Comparison of ENCODE assay signal across 29 mouse cellular contexts in the genomic region with DNA sequence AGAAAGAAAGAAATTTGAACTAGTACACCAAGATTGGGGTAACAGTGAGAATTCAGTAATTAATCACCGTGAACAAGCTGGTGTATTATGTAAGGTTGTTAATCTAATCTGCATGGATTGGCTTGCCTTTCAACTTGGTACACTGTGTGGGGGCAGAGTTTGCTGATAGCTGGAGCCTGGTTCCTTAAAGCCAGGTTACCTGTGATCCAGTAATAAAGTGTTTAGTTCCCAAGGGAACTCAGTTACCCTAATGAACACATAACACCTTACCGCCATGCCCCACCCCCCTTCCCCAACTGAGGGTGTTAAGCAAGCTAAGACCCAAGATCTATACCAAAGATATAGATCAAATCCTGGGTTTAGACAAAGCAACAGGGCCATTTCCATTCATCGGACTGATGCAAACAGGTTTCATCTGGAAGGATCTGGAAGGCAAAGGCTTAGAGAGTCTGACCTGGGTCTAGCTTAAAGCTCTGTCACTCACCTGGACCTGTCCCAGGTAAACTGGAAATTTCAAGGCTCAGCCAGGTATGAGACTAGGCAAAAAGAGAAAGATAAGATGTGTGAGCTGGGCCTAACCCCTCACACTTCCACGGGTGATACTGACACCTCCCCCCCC.
DNase-seq lines count a peak whose midpoint lies in the region; ATAC-seq and TF ChIP-seq lines count a peak whose summit lies in the region.
"Had no signal": no experiment of that assay in that cellular context is flagged by ENCODE, and none has a peak within 500 bp of the region (broad histone marks: within the 10 kb centered on the region; RNA-seq: fewer than 3 reads in every experiment).

No protein-coding gene starts in this region.

- H3K4me1 ChIP-seq in liver, postnatal 0 days (ENCODE audit: insufficient read depth), result peaks cover 6% of the 10 kb centered on the region
- 0 out of 2 replicates have a peak, but pooled peaks cover 9% of the 10 kb centered on the region for H3K4me1 ChIP-seq in liver, embryonic 11.5 days (replicated peaks; ENCODE audit: control insufficient read depth, insufficient read depth, low read length)
- H3K4me1 ChIP-seq in stomach, postnatal 0 days (replicated peaks; ENCODE audit: control insufficient read depth, insufficient read depth), result peaks cover 4% of the 10 kb centered on the region; the same call in 1 of the 2 replicates
- H3K4me1 ChIP-seq: hindbrain, embryonic 12.5 days; midbrain, embryonic 15.5 days had no signal

- no peaks in the 10 kb centered on the region for H3K36me3 ChIP-seq in liver, postnatal 0 days (replicated peaks; ENCODE audit: insufficient read depth, low read length)
- H3K36me3 ChIP-seq in liver, embryonic 11.5 days (ENCODE audit: control insufficient read depth, insufficient read depth, low read length), result no peaks in the 10 kb centered on the region
- no peaks in the 10 kb centered on the region for H3K36me3 ChIP-seq in stomach, postnatal 0 days (ENCODE audit: control insufficient read depth, insufficient read depth, low read length)
- H3K36me3 ChIP-seq: forebrain, embryonic 10.5 days; forebrain, embryonic 15.5 days; heart, embryonic 10.5 days; hindbrain, embryonic 12.5 days; limb, embryonic 12.5 days; midbrain, embryonic 15.5 days; neural tube, embryonic 15.5 days had no signal

- H3K9me3 ChIP-seq in liver, postnatal 0 days (ENCODE audit: low read length), result no peaks in the 10 kb centered on the region
- H3K9me3 ChIP-seq in liver, embryonic 11.5 days (ENCODE audit: control insufficient read depth, low read length), result no peaks in the 10 kb centered on the region
- no peaks in the 10 kb centered on the region for H3K9me3 ChIP-seq in stomach, postnatal 0 days (ENCODE audit: control insufficient read depth, low read length)
- H3K9me3 ChIP-seq: forebrain, embryonic 10.5 days; forebrain, embryonic 15.5 days; heart, embryonic 10.5 days; hindbrain, embryonic 12.5 days; limb, embryonic 12.5 days; midbrain, embryonic 15.5 days; neural tube, embryonic 15.5 days had no signal

- H3K4me3 ChIP-seq in liver, postnatal 0 days (ENCODE audit: low read depth, low read length), result no peak overlapping the region
- no peak overlapping the region for H3K4me3 ChIP-seq in liver, embryonic 11.5 days (ENCODE audit: low read depth, low read length)
- no peak overlapping the region for H3K4me3 ChIP-seq in stomach, postnatal 0 days (ENCODE audit: low read depth, low read length)
- H3K4me3 ChIP-seq: forebrain, embryonic 10.5 days; forebrain, embryonic 15.5 days; heart, embryonic 10.5 days; hindbrain, embryonic 12.5 days; layer of hippocampus, adult 2 months; left cerebral cortex, adult 2 months; limb, embryonic 12.5 days; midbrain, embryonic 15.5 days; neural tube, embryonic 15.5 days had no signal

- WGBS in liver, postnatal 0 days (ENCODE audit: insufficient replicate concordance), result 57% methylated on average over 4 of the region's 4 CpGs
- 55% methylated on average over 4 of the region's 4 CpGs for WGBS in liver, embryonic 11.5 days
- 42% methylated on average over 4 of the region's 4 CpGs for WGBS in stomach, postnatal 0 days

- peak; percentile 45 for DNase-seq in kidney, adult 11 months
- no peak for DNase-seq in kidney, postnatal 10 days
- DNase-seq in liver, postnatal 0 days, result no peak
- DNase-seq in liver, embryonic 11.5 days (ENCODE audit: low spot score), result no peak
- peak; percentile 23 to 50 for DNase-seq in kidney, postnatal 36 days
- peak; percentile 57 for DNase-seq in stomach, postnatal 0 days (ENCODE audit: low spot score)
- DNase-seq in adipocyte (ENCODE audit: low spot score), result no peak
- DNase-seq: adrenal gland, adult 8-10 months; cerebellum, adult 8-10 months; cerebellum, postnatal 25 days; heart, postnatal 36 days; lung, postnatal 4 days; retina, postnatal 1 day; right cerebral cortex, postnatal 14 days; thymus, postnatal 4 days had no signal

- no peak overlapping the region for H3K4me2 ChIP-seq in liver, postnatal 0 days (ENCODE audit: low read depth, low read length)
- H3K4me2 ChIP-seq in liver, embryonic 11.5 days, result no peak overlapping the region
- no peak overlapping the region for H3K4me2 ChIP-seq in stomach, postnatal 0 days (replicated peaks; ENCODE audit: low read depth)
- H3K4me2 ChIP-seq: forebrain, embryonic 15.5 days; hindbrain, embryonic 12.5 days; limb, embryonic 12.5 days; midbrain, embryonic 15.5 days; neural tube, embryonic 15.5 days had no signal

- no peaks in the 10 kb centered on the region for H3K27me3 ChIP-seq in liver, postnatal 0 days (ENCODE audit: insufficient read depth, low read length)
- H3K27me3 ChIP-seq in liver, embryonic 11.5 days (replicated peaks; ENCODE audit: control insufficient read depth, insufficient read depth, low read length), result no peaks in the 10 kb centered on the region
- no peaks in the 10 kb centered on the region for H3K27me3 ChIP-seq in stomach, postnatal 0 days (ENCODE audit: control insufficient read depth, insufficient read depth, low read length)
- H3K27me3 ChIP-seq: CH12.LX; forebrain, embryonic 15.5 days; hindbrain, embryonic 12.5 days; limb, embryonic 12.5 days; midbrain, embryonic 15.5 days; neural tube, embryonic 15.5 days had no signal

- no peak for TF ChIP-seq EP300 in liver, postnatal 0 days (IDR thresholded peaks at IDR 0.05; ENCODE audit: low read depth)
- no peak for TF ChIP-seq EP300 in stomach, postnatal 0 days (optimal IDR thresholded peaks at IDR 0.05)

- no peak for TF ChIP-seq CTCF in liver, postnatal 0 days (IDR thresholded peaks at IDR 0.05; ENCODE audit: low read depth)
- TF ChIP-seq CTCF in stomach, postnatal 0 days (IDR thresholded peaks at IDR 0.05; ENCODE audit: low read depth), result no peak

- no peak overlapping the region for H3K9ac ChIP-seq in liver, postnatal 0 days (replicated peaks)
- H3K9ac ChIP-seq in liver, embryonic 11.5 days (ENCODE audit: low read depth, low read length), result no peak overlapping the region
- no peak overlapping the region for H3K9ac ChIP-seq in stomach, postnatal 0 days (ENCODE audit: low read length)
- H3K9ac ChIP-seq: forebrain, embryonic 15.5 days; hindbrain, embryonic 12.5 days; limb, embryonic 12.5 days; midbrain, embryonic 15.5 days; neural tube, embryonic 15.5 days had no signal

- H3K27ac ChIP-seq in liver, postnatal 0 days (ENCODE audit: low read depth), result peak overlapping the region; percentile 45; the same call in 1 of the 2 replicates
- no peak overlapping the region for H3K27ac ChIP-seq in liver, embryonic 11.5 days (ENCODE audit: low read depth, low read length)
- H3K27ac ChIP-seq in stomach, postnatal 0 days (replicated peaks), result peak overlapping the region; percentile 65
- H3K27ac ChIP-seq: forebrain, embryonic 10.5 days; forebrain, embryonic 15.5 days; heart, embryonic 10.5 days; hindbrain, embryonic 12.5 days; hindbrain, postnatal 0 days; layer of hippocampus, adult 2 months; left cerebral cortex, adult 2 months; limb, embryonic 12.5 days; midbrain, embryonic 15.5 days; neural tube, embryonic 15.5 days had no signal

- no peak for ATAC-seq in liver, postnatal 0 days
- no peak for ATAC-seq in liver, embryonic 11.5 days (replicated peaks; ENCODE audit: low FRiP score)
- peak; percentile 83 for ATAC-seq in stomach, postnatal 0 days (ENCODE audit: low FRiP score, low TSS enrichment)
- ATAC-seq in erythroid progenitor cell, adult 5-6 weeks (replicated peaks; ENCODE audit: low FRiP score, poor library complexity, severe bottlenecking), result no peak
- ATAC-seq: activated CD4-positive, CD25-positive, alpha-beta regulatory T cell, adult 4 months; forebrain, embryonic 15.5 days; hindbrain, postnatal 0 days; lung, postnatal 0 days; midbrain, embryonic 15.5 days had no signal

Comparison
In these comparisons a context has a peak if more than half of its experiments do, and no peak if none do; other contexts are left out.
1. DNase-seq: peak in kidney, adult 11 months (single experiment), kidney, postnatal 36 days (2 of 2) and stomach, postnatal 0 days (single experiment); none in kidney, postnatal 10 days (single experiment), liver, postnatal 0 days (single experiment), liver, embryonic 11.5 days (single experiment) and adipocyte (single experiment).